10 mouse cellular contexts compared by ENCODE assay signal in genomic region chr11:6881614-6882013, GRCm38 (mm10). TPM values are rescaled to one million over a fixed set of nuclear protein-coding genes. Genes with fewer than 3 reads are reported as not detected.
DNase-seq lines count a peak whose midpoint lies in the region; ATAC-seq and TF ChIP-seq lines count a peak whose summit lies in the region.
"Had no signal": no experiment of that assay in that cellular context is flagged by ENCODE, and none has a peak within 500 bp of the region (broad histone marks: within the 10 kb centered on the region; RNA-seq: fewer than 3 reads in every experiment).

No protein-coding gene starts in this region.

- no peak for ATAC-seq in granulocyte monocyte progenitor cell, adult 5-6 weeks (replicated peaks; ENCODE audit: poor library complexity, severe bottlenecking)

- DNase-seq in left cerebral cortex, adult 2 months (ENCODE audit: extremely low spot score in 1 of 2, low spot score in 2 of 2) = no peak
- no peak for DNase-seq in left cerebral cortex, adult 9 months (ENCODE audit: low spot score in 2 of 2)
- DNase-seq in adrenal gland, postnatal 10 days = peak; percentile 51
- DNase-seq in embryo, embryonic 11 days = peak; percentile 41
- peak; percentile 44 for DNase-seq in testis, postnatal 14 days (ENCODE audit: low spot score)
- DNase-seq in layer of hippocampus, postnatal 14 days (ENCODE audit: low spot score in 2 of 2) = no peak

- no peak overlapping the region for H3K4me3 ChIP-seq in left cerebral cortex, adult 2 months
- H3K4me3 ChIP-seq: embryonic facial prominence, embryonic 13.5 days; neural tube, embryonic 12.5 days had no signal

- peak; percentile 33 for TF ChIP-seq CTCF in left cerebral cortex, adult 2 months (IDR thresholded peaks at IDR 0.05)

- intact Hi-C loops in left cerebral cortex, adult 2 months (cut with DNase I) = no loop called here

- no peak overlapping the region for H3K27ac ChIP-seq in left cerebral cortex, adult 2 months
- H3K27ac ChIP-seq: embryonic facial prominence, embryonic 13.5 days; neural tube, embryonic 12.5 days had no signal

RNA-seq across cellular contexts. Expression of gene Gm11983, which starts 44.2 kb away (rescaled TPM):
- total RNA-seq in left cerebral cortex, adult 2 months (2021) = not detected
- not detected for total RNA-seq in adrenal gland, postnatal 10 days (2021)
- total RNA-seq in layer of hippocampus, postnatal 14 days (2021) = not detected
- total RNA-seq in granulocyte monocyte progenitor cell, adult 5-6 weeks (2014; fragmentation: Nextera tagmentation) = not detected in 2 replicates
- total RNA-seq in granulocyte monocyte progenitor cell, adult 5-6 weeks (2017) = not detected in 2 replicates
- total RNA-seq: layer of hippocampus, postnatal 25 days had no signal

Comparison
In these comparisons a context has a peak if more than half of its experiments do, and no peak if none do; other contexts are left out.
1. DNase-seq: peak in adrenal gland, postnatal 10 days (single experiment), embryo, embryonic 11 days (single experiment) and testis, postnatal 14 days (single experiment); none in left cerebral cortex, adult 2 months (0 of 2), left cerebral cortex, adult 9 months (0 of 2) and layer of hippocampus, postnatal 14 days (0 of 2).